Mouse (Mus musculus): ENCODE measurements at regions not wholly inside any gene's neighbourhood (a gene's known extent, or its start where the extent isn't known, plus 50 kb on each side); places are given as distances from the start of the nearest gene placed in this dataset.

- no peak for TF ChIP-seq POLR2A (IDR thresholded peaks at IDR 0.05; ENCODE audit: low read depth, low read length)
- TF ChIP-seq CTCF (IDR thresholded peaks at IDR 0.05; ENCODE audit: borderline replicate concordance, insufficient read depth, low read length), result no peak
- Histone ChIP-seq H3K4me3 (ENCODE audit: insufficient read depth, low read length) (no peak overlapping the region), H3K4me1 (ENCODE audit: control insufficient read depth, insufficient read depth, low read length) (no peaks in the 10 kb centered on the region), H3K27ac (ENCODE audit: insufficient read depth, low read length) (no peak overlapping the region)
Observed at GRCm38 (mm10) chr1:143888510-143888909, 111.4 kb downstream of the Uchl5 start.

- TF ChIP-seq POLR2A (IDR thresholded peaks at IDR 0.05; ENCODE audit: low read depth, low read length) (no peak), CTCF (IDR thresholded peaks at IDR 0.05; ENCODE audit: borderline replicate concordance, insufficient read depth, low read length) (no peak)
- no peak overlapping the region for H3K4me3 ChIP-seq (ENCODE audit: insufficient read depth, low read length)
- H3K27ac ChIP-seq (ENCODE audit: insufficient read depth, low read length), result no peak overlapping the region
- no peaks in the 10 kb centered on the region for H3K4me1 ChIP-seq (ENCODE audit: control insufficient read depth, insufficient read depth, low read length)
Observed at GRCm38 (mm10) chr1:143888065-143888464, 111.0 kb downstream of the Uchl5 start.

DNA sequence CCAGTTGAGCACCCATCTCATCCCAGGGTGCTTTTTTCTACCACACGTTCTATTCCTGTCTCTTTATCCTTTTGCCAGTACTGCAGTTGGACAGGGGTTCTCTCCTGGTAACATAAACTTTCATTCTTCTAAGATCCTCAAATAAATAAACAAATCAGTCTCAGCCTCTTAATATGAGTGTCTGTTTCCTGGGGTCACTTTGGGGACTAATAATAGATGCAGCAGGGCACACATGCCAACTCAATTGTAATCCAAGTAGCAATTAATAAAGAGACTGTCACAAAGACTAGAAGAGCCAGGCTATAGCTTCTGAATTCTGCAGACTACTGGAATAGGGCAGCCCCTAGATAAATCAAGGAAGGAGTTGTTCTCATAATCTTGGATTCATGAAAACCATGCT lies 108.9 kb downstream of the Uchl5 start:
- Histone ChIP-seq H3K27ac (ENCODE audit: insufficient read depth, low read length) (no peak overlapping the region), H3K4me3 (ENCODE audit: insufficient read depth, low read length) (no peak overlapping the region), H3K4me1 (ENCODE audit: control insufficient read depth, insufficient read depth, low read length) (no peaks in the 10 kb centered on the region)
- no peak for TF ChIP-seq CTCF (IDR thresholded peaks at IDR 0.05; ENCODE audit: borderline replicate concordance, insufficient read depth, low read length)
- no peak for TF ChIP-seq POLR2A (IDR thresholded peaks at IDR 0.05; ENCODE audit: low read depth, low read length)

GRCm38 (mm10) chr1:143881192-143881591 lies 104.1 kb downstream of the Uchl5 start:
- Histone ChIP-seq H3K27ac (ENCODE audit: insufficient read depth, low read length) (no peak overlapping the region), H3K4me3 (ENCODE audit: insufficient read depth, low read length) (no peak overlapping the region), H3K4me1 (ENCODE audit: control insufficient read depth, insufficient read depth, low read length) (0 out of 2 replicates have a peak, but pooled peaks cover 2% of the 10 kb centered on the region)
- TF ChIP-seq POLR2A (IDR thresholded peaks at IDR 0.05; ENCODE audit: low read depth, low read length) (no peak), CTCF (IDR thresholded peaks at IDR 0.05; ENCODE audit: borderline replicate concordance, insufficient read depth, low read length) (no peak)

GRCm38 (mm10) chr1:143879622-143880021 lies 102.5 kb downstream of the Uchl5 start:
- no peak overlapping the region for H3K4me3 ChIP-seq (ENCODE audit: insufficient read depth, low read length)
- H3K4me1 ChIP-seq (ENCODE audit: control insufficient read depth, insufficient read depth, low read length), result 0 out of 2 replicates have a peak, but pooled peaks cover 2% of the 10 kb centered on the region
- TF ChIP-seq POLR2A (IDR thresholded peaks at IDR 0.05; ENCODE audit: low read depth, low read length), result no peak
- no peak for TF ChIP-seq CTCF (IDR thresholded peaks at IDR 0.05; ENCODE audit: borderline replicate concordance, insufficient read depth, low read length)
- no peak overlapping the region for H3K27ac ChIP-seq (ENCODE audit: insufficient read depth, low read length)

DNA sequence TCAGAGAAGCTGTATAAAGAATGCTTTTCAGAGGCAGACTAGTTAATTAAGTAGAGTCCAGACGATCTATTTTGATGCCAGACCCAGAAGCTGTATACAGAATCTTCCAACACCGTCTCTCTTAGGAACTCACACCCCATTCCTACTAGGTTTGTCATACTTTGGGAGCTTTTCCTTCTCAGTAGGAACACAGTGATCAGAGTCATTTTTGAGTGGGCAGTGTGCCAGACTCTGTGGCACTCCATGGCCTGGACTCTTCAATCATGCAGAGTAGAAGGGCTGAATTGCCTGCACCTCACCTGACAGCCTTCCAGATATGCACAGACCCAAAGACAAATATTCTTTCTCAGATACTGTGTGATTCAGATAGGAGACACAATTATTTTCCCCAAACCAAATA lies 101.2 kb downstream of the Uchl5 start:
- H3K4me3 ChIP-seq (ENCODE audit: insufficient read depth, low read length), result no peak overlapping the region
- TF ChIP-seq CTCF (IDR thresholded peaks at IDR 0.05; ENCODE audit: borderline replicate concordance, insufficient read depth, low read length), result no peak
- TF ChIP-seq POLR2A (IDR thresholded peaks at IDR 0.05; ENCODE audit: low read depth, low read length), result no peak
- 0 out of 2 replicates have a peak, but pooled peaks cover 2% of the 10 kb centered on the region for H3K4me1 ChIP-seq (ENCODE audit: control insufficient read depth, insufficient read depth, low read length)
- no peak overlapping the region for H3K27ac ChIP-seq (ENCODE audit: insufficient read depth, low read length)

DNA sequence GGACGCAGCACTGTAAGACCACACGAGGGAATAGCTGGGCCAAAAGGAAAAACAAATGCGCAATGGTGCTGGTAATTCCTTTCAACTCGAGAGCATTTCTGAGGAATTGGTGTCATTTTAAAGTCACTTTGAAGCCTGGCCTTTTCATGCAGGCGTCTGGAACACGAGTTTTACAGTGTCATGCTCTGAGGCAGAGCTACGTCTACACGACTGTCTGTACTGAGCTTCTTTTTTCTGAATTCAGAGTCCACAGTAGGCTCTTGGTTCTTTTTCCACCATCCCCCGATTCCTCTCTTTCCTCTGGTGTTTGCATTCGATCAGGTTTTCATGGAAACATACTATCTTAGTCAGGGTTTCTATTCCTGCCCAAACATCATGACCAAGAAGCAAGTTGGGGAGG lies 83.2 kb downstream of the Uchl5 start:
- Histone ChIP-seq H3K27ac (ENCODE audit: insufficient read depth, low read length) (no peak overlapping the region), H3K4me1 (ENCODE audit: control insufficient read depth, insufficient read depth, low read length) (no peaks in the 10 kb centered on the region), H3K4me3 (ENCODE audit: insufficient read depth, low read length) (no peak overlapping the region)
- TF ChIP-seq CTCF (IDR thresholded peaks at IDR 0.05; ENCODE audit: borderline replicate concordance, insufficient read depth, low read length) (no peak), POLR2A (IDR thresholded peaks at IDR 0.05; ENCODE audit: low read depth, low read length) (no peak)

DNA sequence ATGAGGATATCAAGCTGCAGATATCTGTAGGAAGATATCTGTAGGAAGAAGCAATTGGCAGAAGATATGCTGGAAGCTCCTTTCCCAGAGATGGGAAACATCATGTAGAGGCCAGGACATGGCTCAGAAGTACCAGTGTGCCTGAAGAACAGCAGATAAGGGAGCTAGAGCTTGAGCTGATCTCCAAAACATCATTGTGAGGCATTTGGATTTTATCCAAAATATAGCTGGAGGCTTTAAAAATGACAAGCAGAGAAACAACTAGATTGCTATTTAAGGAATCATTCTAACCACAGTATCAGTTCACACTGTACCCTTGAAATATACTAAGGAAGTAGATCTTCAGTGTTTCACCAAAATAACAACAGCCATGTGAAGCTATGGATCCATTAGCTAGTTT lies 81.5 kb downstream of the Uchl5 start:
- TF ChIP-seq POLR2A (IDR thresholded peaks at IDR 0.05; ENCODE audit: low read depth, low read length), result no peak
- no peak for TF ChIP-seq CTCF (IDR thresholded peaks at IDR 0.05; ENCODE audit: borderline replicate concordance, insufficient read depth, low read length)
- no peaks in the 10 kb centered on the region for H3K4me1 ChIP-seq (ENCODE audit: control insufficient read depth, insufficient read depth, low read length)
- no peak overlapping the region for H3K27ac ChIP-seq (ENCODE audit: insufficient read depth, low read length)
- H3K4me3 ChIP-seq (ENCODE audit: insufficient read depth, low read length), result no peak overlapping the region
